Mouse (Mus musculus) T-cell, adult 2 months (primary cell): ENCODE results near the gene Zfp746.
"Not testable (repeated sequence)": the region's sequence is repeated elsewhere in the genome, so short reads cannot be mapped to it uniquely, and the experiment has no call there.

ENCODE experiments used
- DNase-seq: peaks from one replicate; pipeline ENCODE4 v3.0.0; 2022; ENCODE audit warnings: low spot score

Gene Zfp746

DNA sequence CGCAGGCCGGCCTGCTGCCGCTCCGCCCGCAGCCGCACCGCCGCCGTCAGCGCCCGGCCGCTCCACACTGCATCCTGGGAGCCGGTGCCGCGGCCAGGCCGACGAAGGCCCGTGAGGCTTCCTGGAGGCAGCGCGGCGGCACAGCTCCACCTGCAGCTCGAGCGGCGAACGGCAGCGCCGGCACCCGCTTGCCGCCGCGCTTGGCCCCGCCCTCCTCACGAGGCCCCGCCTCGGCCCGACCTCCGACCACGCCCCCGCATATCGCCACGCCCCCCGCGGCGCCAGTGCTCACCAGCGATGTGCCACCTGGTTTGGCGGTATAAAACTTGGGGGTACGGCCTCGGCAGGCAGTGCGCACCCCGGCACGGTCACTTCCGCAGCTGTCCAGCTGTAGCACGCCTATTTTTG lies at the start of gene Zfp746:
Gene Zfp746, minus strand, starts transcription at position 123 of the 408 bp plus-strand sequence.
- peak; percentile 93 for DNase-seq

DNA sequence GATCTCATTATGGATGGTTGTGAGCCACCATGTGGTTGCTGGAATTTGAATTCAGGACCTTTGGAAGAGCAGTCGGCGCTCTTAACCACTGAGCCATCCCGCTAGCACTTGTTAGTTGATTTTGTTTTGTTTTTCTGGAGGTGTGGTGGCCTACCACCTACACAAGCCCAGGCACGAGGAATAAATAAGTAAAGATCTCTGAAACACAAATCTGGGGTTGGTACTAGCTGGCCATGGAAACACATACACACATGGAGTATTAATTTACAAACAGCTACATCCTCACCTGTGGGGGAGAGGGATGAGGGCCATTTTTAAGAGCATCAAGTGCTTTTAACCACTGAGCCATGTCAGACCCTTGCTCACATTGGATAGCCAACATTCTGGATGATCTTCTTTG lies 34.7 kb upstream of the Zfp746 start:
- DNase-seq: not testable (repeated sequence)

- no peak for DNase-seq
Measured at GRCm38 (mm10) chr6:48116036-48116435, 29.6 kb upstream of the Zfp746 start.

DNA sequence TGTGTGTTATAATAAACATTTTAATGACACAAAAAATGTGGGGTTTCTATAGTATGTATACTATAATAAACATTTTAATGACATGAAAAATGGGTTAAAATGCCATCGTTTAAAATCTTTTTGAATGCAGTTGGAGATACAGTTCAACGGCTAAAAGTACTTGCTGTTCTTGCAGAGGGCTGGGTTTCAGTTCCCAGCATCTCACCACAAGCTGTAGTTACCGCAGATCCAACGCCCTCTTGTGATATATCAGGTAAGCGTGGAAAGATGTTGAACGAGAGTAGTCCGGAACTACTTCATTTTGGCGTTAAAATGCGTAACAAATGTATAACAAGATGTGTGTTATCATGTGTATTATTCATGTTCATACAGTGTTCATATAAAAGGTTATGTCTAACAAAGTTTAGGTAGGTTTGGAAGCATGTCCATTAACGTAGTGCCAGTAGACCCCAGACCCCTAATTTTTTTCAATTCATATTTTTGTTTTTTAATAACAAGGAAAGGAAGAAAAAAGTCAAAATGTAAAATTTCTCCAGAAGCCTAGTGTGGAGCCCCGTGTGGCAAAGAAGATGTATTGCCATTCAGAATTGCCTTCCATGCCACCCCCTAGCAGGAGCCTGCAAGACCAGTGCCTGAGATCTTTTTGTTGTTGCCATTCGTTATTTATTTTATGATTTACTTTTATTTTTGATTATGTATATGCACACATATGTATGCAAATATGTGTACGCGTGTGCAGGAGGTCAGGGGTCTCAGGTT lies 743 bp upstream of the Zfp746 start:
- no peak for DNase-seq

DNA sequence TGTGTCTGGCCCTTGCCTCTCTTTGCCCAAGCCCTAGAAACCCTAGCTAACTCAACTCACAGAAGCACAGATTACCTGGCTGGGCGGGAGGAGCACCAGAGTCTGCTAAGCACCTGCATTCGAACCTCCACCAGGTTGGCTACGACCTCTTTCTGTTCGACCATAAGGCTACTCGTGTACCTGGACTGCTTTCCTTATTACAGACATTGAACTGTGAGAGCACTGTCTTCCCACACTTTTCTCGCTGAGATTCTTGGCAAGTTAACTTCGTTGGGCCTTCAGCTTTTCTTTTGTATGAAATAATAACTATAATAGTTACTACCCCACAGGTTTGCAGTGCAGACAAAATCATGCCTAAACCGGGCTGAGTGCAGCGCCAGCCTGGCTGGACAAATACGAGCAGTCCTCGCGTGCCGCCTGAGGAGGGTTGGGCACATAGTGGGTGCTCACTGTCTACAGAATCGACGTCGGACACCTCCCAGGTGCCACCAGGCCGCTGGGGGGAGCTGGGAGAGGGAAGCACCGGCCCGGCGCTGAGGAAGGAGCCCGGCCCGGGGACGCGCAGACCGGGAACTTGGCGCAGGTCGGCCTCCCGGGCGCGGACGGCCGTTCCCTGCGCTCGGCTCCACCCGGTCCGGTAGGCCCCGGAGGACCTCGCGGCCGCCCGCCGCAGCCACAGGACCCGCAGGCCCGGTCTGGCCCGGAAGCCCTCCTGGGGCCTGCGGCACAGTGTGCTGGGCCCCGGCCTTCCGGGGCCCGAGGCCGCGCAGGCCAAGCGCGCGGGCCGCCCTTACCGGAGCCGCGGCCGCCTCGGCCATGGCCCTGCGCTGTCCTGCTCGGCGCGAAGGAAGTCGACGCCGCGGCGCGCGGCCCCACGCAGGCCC lies 630 bp downstream of the Zfp746 start:
- DNase-seq: peak; percentile 64

DNA sequence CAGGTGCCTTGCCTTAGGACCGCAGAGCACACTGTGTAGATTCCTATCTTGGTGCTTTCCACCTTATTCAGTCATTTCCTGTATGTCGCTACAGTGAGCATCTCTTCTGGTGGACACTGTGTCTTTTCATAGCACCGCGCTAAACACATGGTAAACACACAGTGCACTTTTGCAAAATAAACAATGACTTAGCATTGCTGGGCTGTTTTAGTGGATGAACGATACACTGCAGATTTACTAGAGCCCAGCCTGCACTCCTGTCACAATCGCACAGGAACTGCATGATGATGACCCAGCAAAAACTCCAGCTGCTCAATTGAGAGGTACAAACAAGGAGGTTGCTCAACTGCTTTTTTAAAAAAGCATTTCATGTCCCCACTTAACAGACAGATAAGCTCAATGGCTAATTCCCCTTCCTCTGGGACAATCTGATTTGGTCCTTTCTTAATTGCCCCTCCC lies 2.6 kb downstream of the Zfp746 start:
- DNase-seq: peak; percentile 30

GRCm38 (mm10) chr6:48081952-48082351 lies 4.4 kb downstream of the Zfp746 start:
- no peak for DNase-seq

- DNase-seq: no peak
Measured at GRCm38 (mm10) chr6:48081021-48081420, 5.4 kb downstream of the Zfp746 start.

DNA sequence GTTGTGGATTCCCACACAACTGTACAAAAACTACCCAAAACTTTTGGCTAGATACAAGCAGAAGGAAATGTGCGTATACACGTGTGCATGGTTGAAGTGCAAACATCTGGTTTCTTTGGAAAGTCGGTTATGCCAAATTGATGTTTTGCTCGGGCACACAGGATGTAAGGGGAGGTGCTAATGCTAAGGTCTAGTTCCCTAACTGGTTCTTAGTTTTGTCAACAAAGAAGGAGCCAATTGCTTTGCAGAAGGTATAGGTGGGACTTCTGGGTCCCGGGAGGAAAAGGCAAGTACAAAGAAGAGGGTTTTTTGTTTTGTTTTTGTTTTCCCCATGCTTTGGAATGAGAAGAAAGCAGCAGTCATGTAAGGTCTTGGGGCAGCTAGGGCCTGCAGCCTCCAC lies 13.1 kb downstream of the Zfp746 start:
- no peak for DNase-seq

- no peak for DNase-seq
Measured at GRCm38 (mm10) chr6:48067492-48067891, 18.9 kb downstream of the Zfp746 start.

- no peak for DNase-seq
Measured at GRCm38 (mm10) chr6:48065587-48066075, 20.8 kb downstream of the Zfp746 start.

DNA sequence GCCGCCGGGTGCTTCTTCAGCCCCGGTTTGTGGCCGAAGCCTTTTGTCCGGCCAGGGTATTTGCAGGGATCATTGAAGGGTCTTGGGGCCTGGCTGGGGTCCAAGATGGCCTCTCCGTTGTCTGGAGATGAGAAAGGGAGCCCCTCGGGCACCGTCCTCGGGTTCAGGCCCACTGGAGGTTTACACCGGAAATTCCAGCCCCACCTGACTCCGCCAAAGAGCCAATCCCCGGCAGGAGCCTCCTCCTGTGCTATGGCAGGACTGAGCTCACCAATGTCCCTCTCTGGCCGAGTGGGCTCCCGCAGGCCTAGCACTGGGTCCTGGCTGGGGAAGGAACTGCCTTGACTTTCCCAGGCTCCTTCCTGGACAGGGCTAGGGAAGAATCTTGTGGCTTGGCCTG lies 21.9 kb downstream of the Zfp746 start:
- no peak for DNase-seq

DNA sequence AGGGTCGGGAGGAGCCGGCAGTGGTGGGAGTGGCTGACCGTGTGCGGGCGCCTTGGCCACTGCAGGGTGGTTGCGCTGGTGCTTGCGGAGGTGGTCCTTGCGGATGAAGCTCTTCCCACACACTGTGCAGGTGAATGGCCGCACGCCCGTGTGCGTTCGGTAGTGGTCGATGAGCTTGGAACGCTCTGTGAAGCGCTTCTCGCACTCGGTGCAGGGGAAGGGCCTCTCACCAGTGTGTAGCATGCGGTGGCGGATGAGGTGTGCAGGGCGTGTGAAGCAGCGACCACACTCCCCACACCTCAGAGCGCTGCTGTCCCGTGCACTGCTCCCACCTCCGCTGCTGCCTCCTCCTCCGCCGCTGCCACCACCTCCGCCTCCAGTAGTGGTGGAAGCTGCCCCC lies 22.5 kb downstream of the Zfp746 start:
- no peak for DNase-seq

DNA sequence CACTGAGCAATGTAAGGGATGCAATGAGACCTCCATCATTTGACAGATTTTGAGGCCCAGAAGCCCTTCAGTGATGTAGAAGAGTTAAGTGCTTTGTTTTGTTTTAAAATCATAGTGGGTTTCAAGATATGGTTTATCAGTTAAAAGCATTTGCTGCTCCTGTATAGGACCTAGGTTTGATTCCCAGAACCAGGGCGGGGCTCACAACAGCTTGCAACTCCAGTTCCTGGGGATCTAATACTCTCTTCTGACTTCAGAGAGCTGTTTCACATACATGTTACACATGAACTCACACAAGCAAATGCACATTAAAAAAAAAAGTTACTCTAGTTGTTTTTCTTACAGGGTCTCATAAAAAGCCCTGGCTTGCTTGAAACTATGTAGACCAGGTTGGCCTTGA lies 25.5 kb downstream of the Zfp746 start:
- no peak for DNase-seq

GRCm38 (mm10) chr6:48060421-48060820 lies 26.0 kb downstream of the Zfp746 start:
- no peak for DNase-seq

- no peak for DNase-seq
Measured at GRCm38 (mm10) chr6:48052136-48052535, 34.3 kb downstream of the Zfp746 start.

- DNase-seq: no peak
Measured at GRCm38 (mm10) chr6:48051666-48052065, 34.7 kb downstream of the Zfp746 start.

DNA sequence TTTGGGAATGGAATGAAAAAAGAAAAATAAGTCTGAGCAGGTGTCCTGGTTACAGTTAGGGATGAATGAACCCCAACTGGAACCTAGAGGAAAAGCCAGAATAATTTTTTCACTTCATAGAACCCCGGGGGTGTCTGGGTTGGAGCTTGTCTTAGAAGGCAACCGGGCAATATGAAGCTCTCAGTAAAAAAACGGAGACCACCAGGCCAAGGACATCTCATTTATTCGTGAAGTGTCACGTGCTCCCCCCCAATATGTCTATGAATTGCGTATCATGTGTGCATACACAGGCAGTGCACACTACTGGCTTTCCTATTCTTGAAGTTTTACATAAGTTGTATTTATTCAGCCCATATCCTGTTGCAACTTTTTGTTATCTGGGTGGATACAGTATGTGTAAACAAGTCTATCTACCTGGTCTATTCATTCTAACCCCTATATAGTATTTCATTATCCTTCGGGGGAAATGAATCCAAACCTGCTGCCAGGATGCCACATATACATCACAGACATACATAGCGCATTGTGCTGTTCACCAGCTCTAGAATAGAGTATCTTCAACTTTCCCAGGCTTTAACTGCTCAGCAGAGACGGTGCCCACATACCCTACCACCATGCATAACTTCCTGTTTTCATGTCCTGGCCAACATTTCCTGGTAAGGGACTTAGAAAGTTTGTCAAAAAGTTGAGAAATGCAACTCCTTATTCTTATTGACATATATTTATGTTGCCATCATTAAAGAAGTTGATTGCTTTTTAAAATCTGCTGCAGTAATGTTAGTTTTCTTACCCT lies 36.9 kb downstream of the Zfp746 start:
- DNase-seq: no peak

DNA sequence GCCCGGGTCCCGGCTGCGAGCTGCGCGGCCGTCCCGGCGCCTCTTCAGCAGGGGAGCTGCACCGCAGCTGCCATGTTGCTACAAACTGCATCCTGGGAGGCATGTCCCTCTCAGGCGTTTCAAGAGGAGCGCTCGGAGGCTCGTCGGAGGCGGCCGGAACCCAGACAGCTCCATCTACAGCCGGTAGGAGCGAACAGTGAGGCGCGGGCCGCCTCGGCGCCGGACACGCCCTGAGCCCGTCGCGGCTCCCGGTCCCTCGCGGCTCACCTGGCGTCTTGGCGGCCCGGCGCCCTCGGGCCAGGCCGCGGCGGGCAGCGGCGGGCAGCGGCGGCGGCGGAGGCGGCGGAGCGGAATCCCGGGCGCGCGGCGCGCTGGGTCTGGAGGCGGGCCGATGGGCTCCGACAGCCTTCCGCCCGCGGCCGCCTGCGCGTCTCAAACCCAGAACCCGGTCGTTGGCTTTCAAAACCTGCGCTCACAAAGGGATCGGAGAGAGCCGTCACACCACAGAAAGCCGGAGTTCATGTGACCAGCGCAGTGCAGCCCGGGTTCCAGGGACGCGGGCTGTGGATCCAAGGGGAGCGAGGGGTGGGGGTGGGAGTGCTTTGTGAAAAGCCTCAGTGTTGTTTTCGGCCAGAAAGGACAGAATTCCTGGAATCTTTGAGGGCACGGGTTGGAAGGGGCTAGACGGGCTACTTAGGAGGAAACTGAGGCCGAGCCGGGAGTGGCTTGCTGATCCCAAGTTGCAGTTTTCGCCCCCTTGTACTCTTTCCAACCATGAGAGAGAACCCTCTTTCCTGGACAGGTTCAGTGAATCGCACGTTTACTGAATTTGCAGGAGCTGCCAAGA lies 37.7 kb downstream of the Zfp746 start, which contains the start of gene Zfp777:
Gene Zfp777, minus strand, starts transcription at position 486 of the 847 bp plus-strand sequence.
- DNase-seq: peak; percentile 89

- DNase-seq: peak; percentile 6
Measured at GRCm38 (mm10) chr6:48047450-48048351, 38.7 kb downstream of the Zfp746 start.
